Mouse (Mus musculus): ENCODE data around the gene Fbxo4. TPM values are rescaled to one million over a fixed set of nuclear protein-coding genes. Genes with fewer than 3 reads are reported as not detected.

Fbxo4 gene
- polyA plus RNA-seq, 1 experiment from 2014 or later = 9.5 TPM

DNA sequence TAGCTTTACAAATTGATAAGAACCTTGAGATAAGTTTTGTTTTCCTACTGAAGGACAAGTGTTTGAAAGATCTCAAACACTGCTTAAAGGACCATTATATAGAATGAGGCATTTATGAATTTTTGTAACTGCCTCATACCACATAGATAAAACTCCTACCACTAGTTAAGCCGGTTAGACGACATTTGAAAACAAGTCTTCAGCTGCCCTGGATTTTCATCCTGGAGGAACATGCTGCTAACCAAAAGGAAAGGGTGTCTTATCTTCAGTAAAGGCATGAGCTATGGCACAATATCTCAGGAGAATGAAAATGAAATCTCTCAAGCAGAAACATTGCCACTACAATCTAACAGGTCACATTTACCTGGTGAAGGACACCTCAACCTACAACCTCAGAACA is 44.4 kb upstream of the Fbxo4 start:
- Histone ChIP-seq H3K27me3 (ENCODE audit: control insufficient read depth, insufficient read depth, low read depth, low read length) (no peaks in the 10 kb centered on the region), H3K4me2 (ENCODE audit: low read length) (no peak overlapping the region), H3K9ac (ENCODE audit: low read depth, low read length) (no peak overlapping the region), H3K27ac (ENCODE audit: low read length) (no peak overlapping the region), H3K36me3 (ENCODE audit: control insufficient read depth, insufficient read depth, low read length) (no peaks in the 10 kb centered on the region), H3K4me3 (ENCODE audit: low read depth, low read length) (no peak overlapping the region), H3K9me3 (replicated peaks; ENCODE audit: control insufficient read depth, low read length, poor library complexity, severe bottlenecking) (no peaks in the 10 kb centered on the region), H3K4me1 (ENCODE audit: control insufficient read depth, insufficient read depth, low read length) (peaks cover 14% of the 10 kb centered on the region)
- 92% methylated on average over 2 of the region's 2 CpGs for WGBS
- no peak for ATAC-seq

DNA sequence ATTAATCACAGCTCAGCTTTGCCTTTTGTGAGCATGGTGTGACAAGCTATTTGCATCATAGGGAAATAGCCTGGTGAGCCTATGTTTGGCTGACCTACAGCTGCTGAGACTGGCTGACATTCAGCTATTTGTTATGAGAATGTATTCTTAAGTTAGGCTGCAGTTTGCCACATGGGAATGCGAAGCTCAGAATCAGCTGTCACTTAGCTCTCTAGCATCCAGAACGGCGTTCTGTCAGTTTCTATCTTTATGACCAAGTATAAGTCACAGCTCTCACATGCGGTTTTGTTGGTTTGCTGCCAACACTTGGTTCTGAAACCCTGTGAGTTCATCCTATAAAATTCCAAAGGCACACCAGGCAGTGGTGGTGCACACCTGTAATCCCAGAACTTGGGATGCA is 41.3 kb upstream of the Fbxo4 start:
- 73% methylated on average over 4 of the region's 4 CpGs for WGBS
- H3K27me3 ChIP-seq (ENCODE audit: control insufficient read depth, insufficient read depth, low read depth, low read length) = no peaks in the 10 kb centered on the region
- no peak overlapping the region for H3K27ac ChIP-seq (ENCODE audit: low read length)
- no peaks in the 10 kb centered on the region for H3K9me3 ChIP-seq (replicated peaks; ENCODE audit: control insufficient read depth, low read length, poor library complexity, severe bottlenecking)
- no peaks in the 10 kb centered on the region for H3K36me3 ChIP-seq (ENCODE audit: control insufficient read depth, insufficient read depth, low read length)
- no peak overlapping the region for H3K9ac ChIP-seq (ENCODE audit: low read depth, low read length)
- H3K4me2 ChIP-seq (ENCODE audit: low read length) = no peak overlapping the region
- ATAC-seq = no peak
- H3K4me1 ChIP-seq (ENCODE audit: control insufficient read depth, insufficient read depth, low read length) = peaks cover 3% of the 10 kb centered on the region; the same call in 1 of the 2 replicates
- H3K4me3 ChIP-seq (ENCODE audit: low read depth, low read length) = no peak overlapping the region

- Histone ChIP-seq H3K9ac (ENCODE audit: low read depth, low read length) (no peak overlapping the region), H3K36me3 (ENCODE audit: control insufficient read depth, insufficient read depth, low read length) (no peaks in the 10 kb centered on the region), H3K27ac (ENCODE audit: low read length) (no peak overlapping the region), H3K4me3 (ENCODE audit: low read depth, low read length) (no peak overlapping the region), H3K27me3 (ENCODE audit: control insufficient read depth, insufficient read depth, low read depth, low read length) (no peaks in the 10 kb centered on the region), H3K4me2 (ENCODE audit: low read length) (no peak overlapping the region), H3K4me1 (ENCODE audit: control insufficient read depth, insufficient read depth, low read length) (no peaks in the 10 kb centered on the region), H3K9me3 (replicated peaks; ENCODE audit: control insufficient read depth, low read length, poor library complexity, severe bottlenecking) (no peaks in the 10 kb centered on the region)
- WGBS = 69% methylated on average over 2 of the region's 2 CpGs
- no peak for ATAC-seq
These were observed 34.5 kb upstream of the Fbxo4 start for GRCm38 (mm10) chr15:4013873-4014272.

- no peak for ATAC-seq
- H3K4me1 ChIP-seq (ENCODE audit: control insufficient read depth, insufficient read depth, low read length) = peaks cover 3% of the 10 kb centered on the region; the same call in 1 of the 2 replicates
- H3K36me3 ChIP-seq (ENCODE audit: control insufficient read depth, insufficient read depth, low read length) = no peaks in the 10 kb centered on the region
- no peaks in the 10 kb centered on the region; the same call in 1 of the 2 replicates for H3K9me3 ChIP-seq (replicated peaks; ENCODE audit: control insufficient read depth, low read length, poor library complexity, severe bottlenecking)
- H3K27me3 ChIP-seq (ENCODE audit: control insufficient read depth, insufficient read depth, low read depth, low read length) = no peaks in the 10 kb centered on the region
- no peak overlapping the region for H3K4me3 ChIP-seq (ENCODE audit: low read depth, low read length)
- H3K4me2 ChIP-seq (ENCODE audit: low read length) = no peak overlapping the region
- no peak overlapping the region for H3K9ac ChIP-seq (ENCODE audit: low read depth, low read length)
- no peak overlapping the region for H3K27ac ChIP-seq (ENCODE audit: low read length)
- 78% methylated on average over 2 of the region's 2 CpGs for WGBS
These were observed 21.2 kb upstream of the Fbxo4 start for GRCm38 (mm10) chr15:4000536-4000935.

DNA sequence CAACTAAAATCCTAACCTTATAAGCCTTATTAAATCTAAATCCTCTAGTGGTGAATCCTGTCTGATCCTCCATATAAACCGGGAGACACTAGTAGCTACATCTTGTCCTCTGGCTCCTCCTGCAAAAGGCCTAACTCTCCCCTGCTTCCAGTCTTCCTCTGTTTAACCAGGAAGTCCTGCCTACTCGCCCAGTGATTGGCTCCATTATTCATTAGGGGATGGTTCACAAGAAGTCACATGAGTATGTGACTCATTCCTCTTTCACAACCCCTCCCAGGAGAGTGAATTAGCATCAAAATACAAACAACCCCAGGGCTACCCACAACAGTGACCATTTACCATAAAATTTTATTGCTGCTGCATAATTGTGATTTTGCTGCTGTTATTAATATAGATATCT is 19.8 kb upstream of the Fbxo4 start:
- Histone ChIP-seq H3K9ac (ENCODE audit: low read depth, low read length) (no peak overlapping the region), H3K27ac (ENCODE audit: low read length) (no peak overlapping the region), H3K4me2 (ENCODE audit: low read length) (no peak overlapping the region), H3K27me3 (ENCODE audit: control insufficient read depth, insufficient read depth, low read depth, low read length) (no peaks in the 10 kb centered on the region), H3K4me3 (ENCODE audit: low read depth, low read length) (no peak overlapping the region), H3K36me3 (ENCODE audit: control insufficient read depth, insufficient read depth, low read length) (no peaks in the 10 kb centered on the region), H3K4me1 (ENCODE audit: control insufficient read depth, insufficient read depth, low read length) (peaks cover 9% of the 10 kb centered on the region), H3K9me3 (replicated peaks; ENCODE audit: control insufficient read depth, low read length, poor library complexity, severe bottlenecking) (no peaks in the 10 kb centered on the region)
- WGBS = 60% methylated on average over 2 of the region's 2 CpGs
- no peak for ATAC-seq

DNA sequence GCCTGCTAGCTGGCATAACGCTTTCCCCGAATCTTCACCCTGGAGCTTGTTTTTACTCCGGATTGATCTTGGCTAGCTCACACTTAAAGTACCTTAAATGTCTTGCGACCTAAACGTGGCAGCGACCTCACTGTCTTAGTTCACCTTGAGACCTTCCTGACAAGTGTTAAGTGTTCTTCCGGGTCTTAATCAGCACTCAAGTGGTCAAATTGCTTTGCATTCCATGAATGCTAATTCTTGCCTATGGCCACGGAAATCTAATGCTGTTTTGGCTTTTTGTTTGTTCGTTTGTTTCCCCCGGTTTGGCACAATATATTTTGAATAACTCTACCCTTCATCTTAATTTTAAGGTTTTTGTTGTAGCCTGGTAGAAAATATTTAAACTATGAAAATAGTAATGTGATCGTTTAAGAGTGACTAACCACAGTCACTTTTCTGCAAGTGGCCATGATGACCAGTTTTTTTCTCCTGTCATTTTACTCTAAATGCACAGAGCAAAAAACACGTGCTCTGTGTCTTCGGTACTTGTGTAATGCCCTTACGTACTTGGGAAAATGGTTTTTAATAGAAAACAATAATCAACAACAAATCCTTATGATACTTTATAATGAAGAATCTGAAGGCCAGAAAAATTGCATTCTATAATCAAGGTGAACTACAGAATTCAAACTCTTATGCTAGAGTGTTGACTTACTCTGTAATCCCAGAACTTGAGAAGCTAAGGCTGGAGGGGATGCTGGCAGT is 17.1 kb upstream of the Fbxo4 start:
- Histone ChIP-seq H3K27me3 (ENCODE audit: control insufficient read depth, insufficient read depth, low read depth, low read length) (no peaks in the 10 kb centered on the region), H3K4me1 (ENCODE audit: control insufficient read depth, insufficient read depth, low read length) (peaks cover 17% of the 10 kb centered on the region), H3K27ac (ENCODE audit: low read length) (peak overlapping the region; percentile 93), H3K9me3 (replicated peaks; ENCODE audit: control insufficient read depth, low read length, poor library complexity, severe bottlenecking) (no peaks in the 10 kb centered on the region), H3K4me3 (ENCODE audit: low read depth, low read length) (peak overlapping the region; percentile 85), H3K4me2 (ENCODE audit: low read length) (peak overlapping the region; percentile 83), H3K9ac (ENCODE audit: low read depth, low read length) (peak overlapping the region; percentile 59), H3K36me3 (ENCODE audit: control insufficient read depth, insufficient read depth, low read length) (peaks cover 4% of the 10 kb centered on the region; the same call in 1 of the 2 replicates)
- 20% methylated on average over 14 of the region's 14 CpGs for WGBS
- no peak for ATAC-seq

GRCm38 (mm10) chr15:3995448-3996266 is 16.3 kb upstream of the Fbxo4 start, which contains the start of gene AW549877:
Gene AW549877, minus strand, starts transcription at chr15:3995744.
- peak within 1 kb of the TSS; percentile 85 for H3K4me3 ChIP-seq (ENCODE audit: low read depth, low read length)
- no peaks in the 10 kb centered on the region for H3K27me3 ChIP-seq (ENCODE audit: control insufficient read depth, insufficient read depth, low read depth, low read length)
- ATAC-seq = peak; percentile 100
- no peaks in the 10 kb centered on the region for H3K9me3 ChIP-seq (replicated peaks; ENCODE audit: control insufficient read depth, low read length, poor library complexity, severe bottlenecking)
- peaks cover 6% of the 10 kb centered on the region; the same call in 1 of the 2 replicates for H3K36me3 ChIP-seq (ENCODE audit: control insufficient read depth, insufficient read depth, low read length)
- under 1% methylated on average over 57 of the region's 61 CpGs for WGBS
- peak within 1 kb of the TSS; percentile 92 for H3K9ac ChIP-seq (ENCODE audit: low read depth, low read length)
- peaks cover 17% of the 10 kb centered on the region for H3K4me1 ChIP-seq (ENCODE audit: control insufficient read depth, insufficient read depth, low read length)
- H3K4me2 ChIP-seq (ENCODE audit: low read length) = peak within 1 kb of the TSS; percentile 83
- peak within 1 kb of the TSS; percentile 93 for H3K27ac ChIP-seq (ENCODE audit: low read length)

- H3K9me3 ChIP-seq (replicated peaks; ENCODE audit: control insufficient read depth, low read length, poor library complexity, severe bottlenecking) = no peaks in the 10 kb centered on the region
- peak overlapping the region; percentile 93 for H3K27ac ChIP-seq (ENCODE audit: low read length)
- peaks cover 17% of the 10 kb centered on the region for H3K4me1 ChIP-seq (ENCODE audit: control insufficient read depth, insufficient read depth, low read length)
- peak overlapping the region; percentile 85 for H3K4me3 ChIP-seq (ENCODE audit: low read depth, low read length)
- peaks cover 10% of the 10 kb centered on the region for H3K36me3 ChIP-seq (ENCODE audit: control insufficient read depth, insufficient read depth, low read length)
- H3K9ac ChIP-seq (ENCODE audit: low read depth, low read length) = peak overlapping the region; percentile 92
- H3K27me3 ChIP-seq (ENCODE audit: control insufficient read depth, insufficient read depth, low read depth, low read length) = no peaks in the 10 kb centered on the region
- peak overlapping the region; percentile 48 for H3K4me2 ChIP-seq (ENCODE audit: low read length)
- WGBS = 24% methylated on average over 14 of the region's 14 CpGs
- no peak for ATAC-seq
These were observed 15.6 kb upstream of the Fbxo4 start for GRCm38 (mm10) chr15:3994852-3995447.

Measured in midbrain, embryonic 16.5 days (tissue).